Mouse (Mus musculus) lung, postnatal 25 days (tissue): ENCODE measurements at regions not wholly inside any gene's neighbourhood (a gene's known extent, or its start where the extent isn't known, plus 50 kb on each side); places are given as distances from the start of the nearest gene placed in this dataset.

Experiments used
- DNase-seq: peaks from one replicate; pipeline ENCODE4 v3.0.0; 2022; ENCODE audit warnings: low spot score

DNA sequence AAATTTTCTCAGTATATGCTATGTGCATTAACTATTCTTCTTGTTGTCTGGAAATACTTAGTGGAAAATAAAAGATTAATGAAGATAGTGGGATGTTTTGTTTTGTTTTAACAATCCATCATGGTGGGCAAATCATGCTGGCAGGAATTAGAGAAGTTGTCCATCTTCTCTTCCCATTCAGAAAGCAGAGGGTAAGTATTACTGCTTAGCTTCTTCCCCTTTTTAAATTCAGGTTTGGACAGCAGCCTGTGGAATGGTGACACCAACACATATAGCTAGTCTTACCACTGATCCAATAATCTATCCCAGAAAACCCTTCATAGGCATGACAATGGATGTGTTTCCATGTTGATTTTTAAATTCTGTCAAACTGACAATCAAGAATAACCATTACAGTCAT lies 467.9 kb upstream of the Mef2c start:
- DNase-seq: no peak

DNA sequence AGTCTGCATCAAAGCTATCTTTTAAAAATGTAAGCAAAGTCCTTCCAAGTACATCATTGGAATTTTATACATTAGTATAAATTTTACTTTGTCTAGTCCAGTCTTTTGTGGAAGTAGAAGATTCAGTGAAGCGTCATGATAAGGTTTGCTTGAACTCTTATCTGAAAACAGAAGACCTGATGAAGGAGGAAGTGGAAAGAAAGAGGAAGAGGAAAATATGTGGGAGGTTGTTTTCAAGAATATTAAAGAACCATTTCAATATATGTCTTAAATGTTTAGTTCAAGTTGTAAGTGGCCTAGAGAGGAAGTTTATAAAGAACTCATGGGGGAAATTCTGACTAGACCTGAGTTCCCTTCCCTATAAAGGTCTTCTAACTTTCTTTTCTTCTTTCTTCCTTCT lies 462.3 kb upstream of the Mef2c start:
- peak; percentile 5 for DNase-seq

DNA sequence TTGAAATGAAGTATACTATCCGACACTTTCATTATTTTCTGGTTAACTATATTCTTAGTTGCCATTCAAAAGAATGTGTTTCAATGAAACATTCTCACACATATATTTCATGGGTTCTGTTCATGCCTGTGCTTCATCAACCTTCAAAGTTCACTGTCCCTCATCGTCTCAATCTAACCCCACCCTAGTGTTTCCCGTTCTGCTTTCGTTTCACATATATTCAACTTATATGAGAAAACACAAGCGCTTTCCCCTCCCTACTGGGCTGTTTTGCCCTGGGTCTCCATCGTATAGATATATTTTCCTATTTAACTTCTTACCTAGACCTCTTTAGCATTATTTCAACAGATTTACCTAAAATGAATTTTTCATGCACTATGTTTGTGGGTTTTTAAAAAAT lies 458.3 kb upstream of the Mef2c start:
- peak; percentile 14 for DNase-seq

- DNase-seq: no peak
Observed at GRCm38 (mm10) chr13:83045970-83046369, 457.9 kb upstream of the Mef2c start.

DNA sequence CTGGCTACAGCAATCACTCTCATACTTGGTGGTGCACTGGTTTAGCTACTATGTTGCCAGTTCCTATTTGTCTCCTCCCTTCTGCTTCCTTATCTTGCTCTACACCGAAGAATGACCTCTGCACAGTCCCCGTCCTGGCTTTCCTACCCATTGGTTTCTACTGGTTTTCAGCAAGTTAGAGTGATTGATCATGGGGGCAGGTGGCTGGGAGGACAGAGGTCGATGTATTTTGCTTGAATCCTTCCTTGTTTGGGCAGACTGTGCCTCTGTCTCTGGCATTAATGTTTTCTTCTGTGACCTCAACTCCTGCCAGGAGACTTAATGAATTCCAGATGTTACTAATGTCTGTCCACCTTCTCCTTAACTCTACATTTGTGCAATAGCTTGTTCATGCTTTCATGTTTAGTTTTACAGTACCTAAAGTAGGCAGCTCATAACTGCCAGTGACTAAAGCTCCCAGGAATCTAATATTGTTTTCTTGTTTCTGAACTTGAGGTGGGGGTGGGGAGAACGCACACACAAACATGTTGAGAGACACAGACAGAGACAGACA lies 457.2 kb upstream of the Mef2c start:
- no peak for DNase-seq

DNA sequence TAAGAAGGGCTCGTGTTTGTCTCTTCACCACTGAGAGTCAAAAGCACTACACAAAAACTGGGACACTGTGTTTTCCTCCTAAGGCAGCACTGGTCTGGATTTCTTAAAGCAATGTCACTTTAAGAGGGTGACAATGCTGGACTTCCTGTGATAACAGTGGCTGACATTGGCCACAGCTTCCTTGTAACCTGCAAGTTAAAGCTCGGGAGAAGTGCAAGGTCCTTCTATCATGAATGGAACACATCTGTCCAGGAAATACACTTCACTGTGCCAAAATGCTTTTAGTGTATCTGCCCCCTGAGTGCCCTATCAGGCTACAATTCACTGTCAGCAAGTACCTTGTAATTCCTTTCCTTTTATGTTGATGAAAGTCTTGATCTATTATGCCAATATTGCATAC lies 448.0 kb upstream of the Mef2c start:
- DNase-seq: no peak

GRCm38 (mm10) chr13:83056415-83056814 lies 447.4 kb upstream of the Mef2c start:
- DNase-seq: no peak

DNA sequence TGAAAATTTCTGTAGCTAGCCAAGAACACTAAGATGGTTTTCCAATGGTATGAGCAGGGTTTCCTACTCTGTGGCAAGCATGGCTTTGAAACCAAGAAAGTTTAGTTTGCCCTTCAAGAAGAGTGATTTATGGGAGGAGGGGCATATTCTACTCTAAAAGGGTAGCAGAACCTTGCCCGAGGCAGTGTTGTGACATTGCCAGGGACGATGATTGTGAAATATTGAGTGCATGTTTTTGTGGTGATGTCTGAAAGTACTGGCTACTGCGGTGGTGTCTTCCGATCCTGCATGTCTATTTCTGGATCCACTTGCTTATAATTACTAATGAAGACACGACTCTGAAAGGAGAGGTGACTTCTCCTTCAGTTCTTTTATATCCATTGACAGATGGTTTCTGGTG lies 439.1 kb upstream of the Mef2c start:
- peak; percentile 34 for DNase-seq

DNA sequence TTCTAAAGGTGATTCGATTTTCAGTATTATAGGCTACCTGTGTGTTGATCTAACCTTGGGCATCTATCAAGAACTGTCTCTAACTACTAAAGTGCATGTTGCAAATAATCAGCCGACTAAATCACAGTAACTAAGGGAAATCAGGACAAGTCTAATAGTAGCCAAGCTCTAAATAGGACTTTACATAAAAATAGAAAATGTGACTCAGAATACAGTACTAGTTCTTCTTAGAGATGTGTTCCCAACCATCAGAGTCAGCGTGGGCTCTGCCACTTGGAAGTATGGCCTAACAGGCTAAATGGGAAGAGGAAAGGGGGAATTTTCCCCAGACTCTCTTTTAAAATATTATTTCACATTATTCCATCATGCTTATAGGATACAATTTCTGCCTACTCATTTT lies 438.6 kb upstream of the Mef2c start:
- no peak for DNase-seq

DNA sequence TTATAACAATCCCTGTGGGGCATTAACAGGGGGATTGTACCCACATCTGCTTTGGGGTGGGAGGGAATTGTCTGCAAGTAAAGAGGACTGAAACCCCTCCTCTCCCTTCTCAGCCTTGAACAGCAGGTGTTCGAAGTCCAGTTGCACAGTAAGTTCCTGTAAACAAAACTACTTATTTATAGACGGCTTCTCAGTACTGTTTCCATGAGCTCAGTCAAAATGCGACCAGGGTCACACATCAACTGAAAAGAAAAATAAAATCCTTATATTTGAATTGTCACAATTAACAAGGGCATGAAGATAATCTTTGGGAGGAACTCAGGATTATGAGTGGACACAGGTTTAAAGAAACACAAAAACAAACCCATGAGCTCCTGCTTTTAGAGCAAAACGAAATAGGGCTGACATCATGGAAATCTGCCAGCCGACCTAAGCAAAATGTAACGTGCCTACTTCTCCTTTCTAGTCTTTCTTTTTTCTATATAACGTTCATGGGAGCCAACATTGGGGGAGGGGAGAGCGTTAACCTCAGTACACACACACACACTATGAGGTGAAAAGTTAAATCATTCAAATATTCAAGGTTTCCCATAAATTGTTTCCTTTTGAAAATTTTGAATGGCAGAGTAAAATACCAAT lies 437.6 kb upstream of the Mef2c start:
- peak; percentile 31 for DNase-seq

GRCm38 (mm10) chr13:83067496-83067895 lies 436.3 kb upstream of the Mef2c start:
- no peak for DNase-seq

DNA sequence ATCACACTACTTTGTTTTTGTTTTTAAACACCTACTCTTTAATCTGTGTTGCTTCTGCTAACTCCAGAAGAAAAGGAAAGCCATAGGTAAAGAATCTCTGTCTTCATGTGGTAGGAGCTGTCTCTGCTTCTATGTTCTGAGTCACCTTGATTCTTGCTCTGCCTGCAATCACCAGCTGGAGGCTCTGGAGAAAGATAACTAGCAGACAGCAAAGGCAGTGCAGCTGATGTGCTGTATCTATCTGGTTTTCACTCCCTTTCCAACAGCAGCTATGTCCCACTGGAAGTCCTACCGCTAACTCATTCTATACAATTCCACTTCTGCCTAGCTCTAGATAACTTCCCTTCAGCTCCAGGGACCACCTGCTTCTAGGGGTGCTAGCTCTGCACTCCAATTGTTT lies 435.2 kb upstream of the Mef2c start:
- DNase-seq: no peak

DNA sequence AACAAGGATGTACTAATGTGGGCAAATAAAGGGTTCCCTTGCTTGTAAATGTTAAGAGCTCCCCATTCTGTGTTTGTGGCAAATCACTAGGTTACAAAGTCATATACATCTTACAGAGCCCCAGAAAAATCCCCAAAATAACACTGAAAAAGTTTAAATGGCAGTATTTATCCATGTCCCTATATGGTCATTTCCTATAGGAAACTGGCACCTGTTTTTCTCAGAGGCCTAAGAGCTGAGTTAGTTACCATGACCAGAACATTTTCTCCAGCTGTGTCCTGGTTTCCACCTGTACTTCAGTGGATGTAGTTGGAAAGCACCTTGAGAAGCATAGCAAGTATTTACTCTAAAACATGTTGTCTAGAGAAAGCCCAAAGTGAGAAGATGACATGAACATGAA lies 434.5 kb upstream of the Mef2c start:
- no peak for DNase-seq

GRCm38 (mm10) chr13:83072073-83072472 lies 431.8 kb upstream of the Mef2c start:
- DNase-seq: no peak

GRCm38 (mm10) chr13:83074219-83074965 lies 429.4 kb upstream of the Mef2c start:
- peak; percentile 44 for DNase-seq

DNA sequence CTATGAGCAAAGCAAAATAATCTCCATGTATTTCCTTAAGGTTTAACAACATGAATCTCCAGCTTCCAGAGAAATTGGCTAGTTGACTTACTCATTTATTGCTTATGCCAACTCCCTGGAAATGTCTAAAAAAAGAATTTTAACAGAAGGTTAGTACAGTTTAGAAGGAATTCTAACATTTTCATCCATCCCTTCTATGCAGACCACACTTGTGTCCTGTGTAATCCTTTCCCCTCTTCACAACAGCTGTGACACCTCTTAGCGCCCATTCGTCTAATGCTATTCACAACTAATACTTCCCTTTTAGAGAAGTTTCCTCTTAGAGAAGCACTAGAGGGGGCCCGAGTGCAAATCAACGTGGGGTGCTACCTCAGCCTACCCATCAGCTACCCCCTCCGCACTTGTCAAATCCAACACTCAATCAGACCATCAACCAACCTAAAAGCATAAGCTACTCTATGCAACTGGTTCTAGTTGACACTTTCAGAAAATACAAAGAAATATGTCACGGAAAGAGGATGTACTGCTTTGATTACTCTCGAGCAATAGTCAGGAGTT lies 428.4 kb upstream of the Mef2c start:
- DNase-seq: peak; percentile 22

DNA sequence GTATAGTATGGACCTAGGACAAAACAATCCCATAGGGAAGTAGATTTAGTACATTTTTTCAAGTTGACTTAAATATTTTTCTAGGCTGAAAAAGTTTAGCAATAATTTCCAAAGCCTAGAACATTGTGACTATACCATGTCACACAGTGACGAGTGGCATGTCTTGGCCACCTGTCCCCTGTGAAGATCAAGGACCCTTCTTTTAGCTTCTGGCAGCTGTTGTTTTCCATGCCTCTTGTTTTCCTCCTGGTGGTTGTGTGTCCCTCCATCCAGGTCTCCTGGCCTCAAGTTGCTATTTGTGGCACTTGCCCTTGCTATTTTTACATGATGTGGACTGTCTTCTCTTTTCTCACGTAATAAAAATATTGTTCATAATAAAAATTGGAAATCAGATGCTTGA lies 427.2 kb upstream of the Mef2c start:
- no peak for DNase-seq

DNA sequence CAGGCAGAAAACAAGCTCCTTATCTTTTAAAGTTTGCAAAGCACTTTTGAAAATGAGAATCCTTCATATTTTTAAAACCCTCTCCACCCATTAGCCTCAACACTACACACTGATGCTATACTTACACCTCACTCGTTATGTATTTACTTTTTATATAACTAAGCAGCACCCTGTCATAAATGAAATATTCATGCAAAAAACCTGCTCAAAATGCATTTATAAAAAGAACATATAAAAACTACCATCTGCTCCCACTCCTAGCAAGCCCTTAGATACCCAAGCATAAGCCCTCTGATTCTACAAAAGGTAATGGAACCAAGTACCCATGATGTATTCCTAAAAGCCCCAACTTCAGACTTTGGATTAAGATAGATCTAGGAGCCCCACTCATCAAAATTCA lies 426.7 kb upstream of the Mef2c start:
- no peak for DNase-seq

DNA sequence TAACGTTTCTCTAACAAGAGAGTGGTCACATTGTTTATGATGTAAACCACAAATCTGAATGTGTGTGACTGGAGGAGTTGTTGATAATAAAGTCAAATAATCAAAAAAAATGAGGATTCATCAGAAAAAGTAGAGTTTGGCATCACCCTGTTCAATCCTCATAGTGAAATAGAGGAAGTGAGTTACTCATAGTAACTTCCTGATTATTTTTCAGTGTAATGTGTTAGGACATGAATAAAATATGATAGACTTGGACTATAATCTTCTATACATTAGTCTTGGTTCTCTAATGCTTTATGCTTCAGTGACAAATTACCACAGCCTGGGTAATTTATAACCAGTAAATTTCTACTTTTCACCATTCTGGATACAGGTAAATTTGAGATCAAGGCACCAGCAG lies 424.5 kb upstream of the Mef2c start:
- DNase-seq: no peak

- DNase-seq: peak; percentile 7
Observed at GRCm38 (mm10) chr13:83084948-83085347, 418.9 kb upstream of the Mef2c start.

- DNase-seq: no peak
Observed at GRCm38 (mm10) chr13:83099908-83100307, 403.9 kb upstream of the Mef2c start.

DNA sequence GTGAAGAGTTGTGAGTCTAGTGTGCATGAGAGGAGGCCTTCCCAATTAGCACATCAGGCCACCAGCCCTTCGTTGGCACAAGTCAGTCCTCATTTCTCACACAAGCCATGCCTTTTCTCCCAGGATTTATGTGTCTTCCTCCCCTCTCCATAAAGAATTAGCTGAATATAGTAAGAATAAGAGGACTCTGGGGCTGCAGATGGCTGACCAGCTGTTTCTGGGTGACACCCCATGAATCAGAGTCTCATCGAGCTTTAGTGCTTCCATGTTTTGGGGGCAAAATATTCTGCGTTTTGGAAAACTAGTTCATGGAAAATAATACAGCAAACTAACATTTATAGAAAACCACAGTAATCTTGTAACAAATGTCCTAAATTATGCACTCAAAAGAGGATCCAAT lies 393.2 kb upstream of the Mef2c start:
- no peak for DNase-seq

DNA sequence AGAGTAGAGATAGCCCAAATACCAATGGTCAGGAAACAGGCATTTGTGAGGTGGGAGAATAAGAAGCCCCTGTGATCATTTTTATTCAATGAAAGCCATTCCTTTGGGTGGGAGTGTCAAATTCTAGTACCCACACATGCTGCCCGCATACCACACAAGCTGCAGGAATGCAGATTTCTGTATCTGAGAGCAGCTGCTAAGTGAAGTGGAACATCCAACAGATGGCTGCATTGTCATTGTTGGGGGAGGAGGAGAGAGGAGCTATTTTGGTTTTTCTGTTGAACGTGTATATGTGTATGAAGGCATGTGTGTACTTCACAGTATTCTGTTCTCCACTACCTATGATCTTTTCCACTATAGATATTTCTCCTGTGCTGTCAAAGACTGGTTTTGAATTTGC lies 392.3 kb upstream of the Mef2c start:
- DNase-seq: no peak
